Mouse (Mus musculus) small intestine, adult 2 months (tissue): Measurements from ENCODE around the gene Gtf2h3.

Experiments used
- CTCF ChIP-seq: fragments of 200-500 bp; IDR thresholded peaks from 2 replicates; pipeline ENCODE4 v1.5.1; 2012; ENCODE audit warnings: low read depth, mild to moderate bottlenecking, control low read depth, inconsistent platforms, low read length, moderate library complexity, mixed read lengths; ENCODE audit not compliant: insufficient replicate concordance, insufficient read length; ENCODE audit errors: extremely low read depth
- POLR2A ChIP-seq: fragments of 200-500 bp; IDR thresholded peaks from 2 replicates; pipeline ENCODE4 v1.6.1; 2012; ENCODE audit warnings: low read depth, mild to moderate bottlenecking, control low read depth, inconsistent platforms, low read length, moderate library complexity

DNA sequence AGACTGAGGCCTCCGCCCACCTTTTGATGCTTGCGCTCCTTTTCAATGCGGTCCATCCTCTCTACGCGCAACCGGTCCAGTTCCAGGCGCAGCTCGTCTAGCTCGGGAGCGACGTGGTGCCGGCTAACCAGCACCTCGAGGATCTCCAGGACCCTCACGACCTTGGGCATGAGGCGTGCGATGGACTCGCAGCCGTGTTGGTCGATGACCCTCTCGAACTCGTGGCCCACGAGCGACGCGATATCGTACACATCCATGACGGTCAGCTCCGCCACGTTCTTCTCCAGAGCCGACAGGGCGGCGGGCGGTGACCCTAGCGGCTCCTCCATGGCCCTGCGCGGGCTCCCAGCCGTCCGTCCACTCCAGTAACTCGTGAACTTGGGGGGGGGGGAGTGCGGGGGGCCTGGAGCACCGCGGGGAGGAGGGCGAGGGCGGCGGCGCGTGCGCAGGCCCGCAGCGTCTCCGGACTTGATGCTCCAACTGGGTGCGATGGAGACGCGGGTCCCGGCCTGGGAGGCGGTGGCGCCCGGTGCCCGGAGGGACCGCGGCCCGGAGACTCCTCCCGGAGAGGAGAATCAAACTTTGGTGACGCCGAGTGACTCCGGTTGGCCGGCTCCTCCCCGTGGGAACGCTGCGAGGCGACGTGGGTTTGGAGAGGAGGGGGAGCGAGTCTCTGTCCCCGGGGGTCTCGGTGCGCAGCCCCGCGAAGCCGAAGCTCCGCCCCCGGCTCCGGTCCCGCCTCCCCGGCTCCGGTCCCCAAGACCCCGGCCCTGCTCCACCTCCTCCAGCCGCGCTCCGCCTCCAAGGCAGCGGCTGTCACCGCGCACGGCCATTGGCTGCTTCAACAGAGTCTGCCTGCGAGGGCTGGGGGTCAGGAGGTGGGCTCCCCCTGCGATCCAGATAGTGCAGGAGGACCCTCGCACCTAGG, 48.0 kb upstream of the Gtf2h3 start, which contains the start of gene Rilpl1:
- TF ChIP-seq CTCF = no peak
- TF ChIP-seq POLR2A = 0 out of 2 replicates have a peak, but pooled peaks have one; percentile 15
